Mouse (Mus musculus) olfactory bulb, adult 2 months (tissue): Measurements from ENCODE around the gene Pdcd1lg2. TPM values are rescaled to one million over a fixed set of nuclear protein-coding genes. Genes with fewer than 3 reads are reported as not detected.

Experiments
- H3K27ac ChIP-seq: fragments of 200-500 bp; 2 replicates; pipeline ENCODE4 v1.5.1; 2012; ENCODE audit warnings: low read depth, low read length; ENCODE audit not compliant: insufficient read depth
- H3K4me1 ChIP-seq: fragments of 200-500 bp; 2 replicates; pipeline ENCODE4 v1.6.1; 2012; ENCODE audit warnings: low read length; ENCODE audit not compliant: control insufficient read depth, insufficient read depth
- H3K4me3 ChIP-seq: fragments of 200-500 bp; 2 replicates; pipeline ENCODE4 v1.5.1; 2012; ENCODE audit warnings: mild to moderate bottlenecking, low read depth, low read length, moderate library complexity; ENCODE audit not compliant: insufficient read depth
- CTCF ChIP-seq: fragments of 200-500 bp; IDR thresholded peaks from 2 replicates; pipeline ENCODE4 v1.5.1; 2012; ENCODE audit warnings: low read depth, mild to moderate bottlenecking, low read length, moderate library complexity; ENCODE audit not compliant: insufficient read depth
- POLR2A ChIP-seq: fragments of 200-500 bp; IDR thresholded peaks from 2 replicates; pipeline ENCODE4 v1.6.1; 2012; ENCODE audit warnings: mild to moderate bottlenecking, low read depth, low read length, moderate library complexity; ENCODE audit not compliant: insufficient read depth
- WGBS: fragments of 180-500 bp; shearing (Covaris S2); methylation state at CpG from one replicate; pipeline ENCODE4 v1.1.7; 2018; 5-methylcytosine and 5-hydroxymethylcytosine counted together
- polyA plus RNA-seq: library from polyadenylated mRNA; stranded (reverse); fragments of >200 nt; gene quantifications from 2 replicates; pipeline ENCODE4 v1.2.4, GENCODE M21; 2012; ENCODE audit warnings: low replicate concordance; ENCODE audit not compliant: missing spikeins, insufficient read depth, insufficient read length

Gene Pdcd1lg2
- polyA plus RNA-seq, 1 experiment, result not detected

DNA sequence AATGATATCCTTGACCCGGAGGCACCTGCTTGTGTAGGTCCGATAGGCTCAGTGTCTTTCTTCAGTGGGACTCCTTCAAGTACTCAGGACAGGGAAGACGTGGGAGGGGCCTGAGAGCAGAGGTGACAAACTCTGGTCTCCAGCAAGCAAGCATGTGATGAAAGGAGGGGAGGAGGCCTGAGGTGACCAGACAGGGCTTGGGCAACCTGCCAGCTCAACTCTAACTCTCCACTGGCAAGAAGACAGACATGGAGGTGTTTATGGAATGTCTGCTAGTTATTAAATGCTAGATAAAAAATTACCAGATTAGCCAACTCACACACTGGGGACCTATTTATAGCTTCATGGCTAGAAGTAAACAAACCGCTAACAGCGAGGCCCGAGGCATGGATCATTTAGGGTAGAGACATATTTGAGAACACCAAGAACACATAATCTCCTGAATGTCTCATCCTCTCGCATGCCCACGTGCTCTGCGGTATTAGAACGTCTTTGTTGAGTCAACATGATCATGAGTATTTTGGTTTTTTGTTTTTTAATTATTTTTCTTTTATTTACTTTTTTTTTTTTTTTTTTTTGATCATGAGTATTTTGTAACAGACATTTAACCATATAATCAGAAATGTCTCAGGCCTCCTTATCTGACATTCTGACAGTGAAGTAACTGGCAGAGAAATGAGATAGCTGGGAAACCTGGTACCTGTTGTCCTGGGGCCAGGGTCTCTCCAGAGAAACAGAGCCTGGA is 58.4 kb downstream of the Pdcd1lg2 start:
- no peak overlapping the region for H3K4me3 ChIP-seq
- TF ChIP-seq CTCF (no peak), POLR2A (no peak)
- H3K27ac ChIP-seq, result no peak overlapping the region
- whole genome bisulfite sequencing, result 72% methylated on average over 10 of the region's 10 CpGs
- H3K4me1 ChIP-seq, result peaks cover 7% of the 10 kb centered on the region

DNA sequence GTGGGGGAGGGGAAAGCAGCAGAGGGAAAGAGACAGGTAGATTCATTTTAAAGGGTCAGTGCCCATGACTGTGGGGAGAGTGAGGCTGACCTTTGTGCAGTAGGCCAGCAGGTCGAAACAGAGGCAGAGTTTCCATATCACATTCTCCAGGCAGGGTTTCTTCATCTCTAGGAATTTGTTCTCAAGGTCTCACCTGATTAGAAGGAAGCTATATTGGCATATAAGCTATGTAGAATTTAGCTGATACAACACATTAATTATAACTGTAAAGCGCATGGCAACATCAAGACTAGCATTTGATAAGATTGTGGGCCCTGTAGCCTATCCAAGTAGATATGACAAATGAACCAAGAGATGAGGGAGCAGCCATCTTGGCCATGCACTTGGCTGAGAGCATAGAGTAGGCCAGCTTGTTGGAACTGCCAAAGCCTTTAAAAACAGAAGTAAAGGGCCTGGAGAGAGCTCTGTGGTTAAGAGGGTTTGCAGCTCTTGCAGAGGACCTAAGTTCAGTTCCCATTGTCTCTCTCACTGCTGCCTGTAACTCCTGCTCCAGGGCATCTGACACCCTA is 59.1 kb downstream of the Pdcd1lg2 start:
- TF ChIP-seq POLR2A (no peak), CTCF (no peak)
- Histone ChIP-seq H3K4me3 (no peak overlapping the region), H3K4me1 (peaks cover 7% of the 10 kb centered on the region), H3K27ac (no peak overlapping the region)
- 95% methylated on average over 2 of the region's 2 CpGs for WGBS

GRCm38 (mm10) chr19:29470652-29471051 is 59.9 kb downstream of the Pdcd1lg2 start:
- WGBS, result 10% methylated on average over 4 of the region's 4 CpGs
- no peak for TF ChIP-seq POLR2A
- TF ChIP-seq CTCF, result no peak
- Histone ChIP-seq H3K27ac (peak overlapping the region; percentile 31; the same call in 1 of the 2 replicates), H3K4me3 (no peak overlapping the region), H3K4me1 (peaks cover 7% of the 10 kb centered on the region)

DNA sequence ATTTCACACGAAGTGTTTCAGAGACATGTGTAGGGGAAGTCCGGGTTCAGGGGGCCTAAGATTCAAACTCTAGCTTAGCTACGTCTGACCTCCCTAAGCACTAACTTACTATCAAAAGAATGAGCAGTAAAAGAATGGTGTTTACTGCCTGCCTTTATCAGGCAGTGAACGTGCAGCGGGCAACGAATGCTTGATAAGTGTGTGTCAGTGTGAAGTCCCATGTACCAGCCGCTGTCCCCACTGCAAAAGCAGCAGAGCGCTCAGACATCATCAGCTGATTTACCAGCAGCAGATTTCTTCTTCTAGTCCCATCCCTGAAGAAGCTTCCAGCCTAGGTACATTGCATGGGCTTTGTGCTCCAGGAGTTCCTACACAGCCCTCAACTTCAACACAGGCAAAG is 61.7 kb downstream of the Pdcd1lg2 start:
- TF ChIP-seq POLR2A (no peak), CTCF (no peak)
- 83% methylated on average over 8 of the region's 8 CpGs for WGBS
- Histone ChIP-seq H3K27ac (no peak overlapping the region), H3K4me3 (no peak overlapping the region), H3K4me1 (peaks cover 7% of the 10 kb centered on the region)

GRCm38 (mm10) chr19:29472946-29473345 is 62.2 kb downstream of the Pdcd1lg2 start:
- no peak overlapping the region for H3K4me3 ChIP-seq
- H3K27ac ChIP-seq, result no peak overlapping the region
- WGBS, result 91% methylated on average over 5 of the region's 5 CpGs
- TF ChIP-seq POLR2A (no peak), CTCF (no peak)
- peaks cover 7% of the 10 kb centered on the region for H3K4me1 ChIP-seq

DNA sequence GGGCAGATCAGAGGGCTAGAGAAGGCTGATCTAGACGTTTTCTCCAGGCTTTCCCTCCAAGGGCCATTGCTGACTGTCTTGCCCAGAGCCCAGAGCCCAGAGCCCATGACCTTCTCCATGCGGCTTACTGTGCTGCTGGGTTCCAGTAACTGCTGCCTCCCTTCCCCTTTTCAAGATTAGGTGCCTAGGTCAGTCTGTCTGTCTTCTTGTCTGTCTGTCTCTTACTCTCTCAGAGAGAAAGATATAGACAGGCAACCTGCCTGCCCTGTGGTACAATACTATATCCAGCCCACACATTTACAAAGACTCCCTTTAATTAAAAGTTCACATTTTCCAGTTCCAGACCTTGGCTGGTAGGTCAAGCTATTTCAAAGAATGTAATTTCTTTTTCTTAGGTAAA is 64.1 kb downstream of the Pdcd1lg2 start:
- Histone ChIP-seq H3K4me3 (no peak overlapping the region), H3K4me1 (peaks cover 4% of the 10 kb centered on the region), H3K27ac (no peak overlapping the region)
- WGBS, result 70% methylated on average over 2 of the region's 2 CpGs
- no peak for TF ChIP-seq CTCF
- no peak for TF ChIP-seq POLR2A

DNA sequence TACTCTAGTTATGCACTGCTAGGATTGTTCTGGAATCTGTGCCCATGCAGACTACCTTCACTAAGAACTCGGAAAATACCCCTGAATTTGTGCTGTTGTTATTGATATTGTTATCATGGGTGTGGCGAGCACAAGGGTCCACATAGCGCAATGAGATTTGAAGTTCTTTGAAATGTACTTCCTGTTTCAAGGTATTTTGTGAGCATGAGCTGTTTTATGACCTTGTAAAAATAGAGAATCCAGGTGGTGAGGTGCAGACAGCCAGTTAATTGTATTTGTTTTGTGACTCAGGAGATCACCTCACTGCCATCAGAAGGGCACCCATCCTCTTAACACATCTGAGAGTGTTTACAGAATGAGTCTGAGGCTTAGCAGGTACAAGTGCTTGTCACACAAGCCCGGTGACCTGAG is 64.5 kb downstream of the Pdcd1lg2 start:
- WGBS, result 90% methylated on average over 4 of the region's 4 CpGs
- Histone ChIP-seq H3K4me3 (no peak overlapping the region), H3K4me1 (peaks cover 4% of the 10 kb centered on the region), H3K27ac (no peak overlapping the region)
- TF ChIP-seq CTCF (no peak), POLR2A (no peak)

- TF ChIP-seq POLR2A, result no peak
- TF ChIP-seq CTCF, result no peak
- Histone ChIP-seq H3K4me1 (peaks cover 4% of the 10 kb centered on the region; the same call in 1 of the 2 replicates), H3K4me3 (no peak overlapping the region), H3K27ac (no peak overlapping the region)
- 42% methylated on average over 4 of the region's 4 CpGs for WGBS
These were observed 67.9 kb downstream of the Pdcd1lg2 start for GRCm38 (mm10) chr19:29478598-29478997.

DNA sequence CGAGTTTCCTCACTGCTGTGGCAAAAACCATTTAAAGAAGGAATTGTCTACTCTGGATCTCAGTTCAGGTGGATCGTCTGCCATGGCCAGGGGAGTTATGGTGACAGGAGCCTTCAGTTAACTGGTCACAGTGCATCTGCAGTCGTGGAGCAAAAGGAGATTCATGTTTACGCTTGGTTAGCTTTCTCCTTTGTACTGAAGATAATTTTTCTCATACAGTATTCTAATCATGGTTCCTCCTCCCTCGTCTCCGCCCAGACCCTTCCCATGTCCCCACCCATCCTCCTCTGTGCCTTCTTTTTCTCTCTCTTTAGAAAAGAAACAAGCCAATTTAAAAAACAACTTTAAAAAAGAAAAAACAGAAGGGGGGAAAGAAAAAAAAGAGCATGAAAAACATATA is 70.9 kb downstream of the Pdcd1lg2 start:
- TF ChIP-seq CTCF, result no peak
- TF ChIP-seq POLR2A, result no peak
- H3K4me1 ChIP-seq, result peaks cover 4% of the 10 kb centered on the region; the same call in 1 of the 2 replicates
- no peak overlapping the region for H3K4me3 ChIP-seq
- 60% methylated on average over 6 of the region's 6 CpGs for WGBS
- H3K27ac ChIP-seq, result no peak overlapping the region

- no peak overlapping the region for H3K4me3 ChIP-seq
- TF ChIP-seq CTCF (no peak), POLR2A (no peak)
- H3K27ac ChIP-seq, result no peak overlapping the region
- 78% methylated on average over 5 of the region's 5 CpGs for WGBS
- H3K4me1 ChIP-seq, result peaks cover 4% of the 10 kb centered on the region; the same call in 1 of the 2 replicates
These were observed 71.4 kb downstream of the Pdcd1lg2 start for GRCm38 (mm10) chr19:29482148-29482547.
